9 mouse cellular contexts compared by ENCODE assay signal in the genomic region with DNA sequence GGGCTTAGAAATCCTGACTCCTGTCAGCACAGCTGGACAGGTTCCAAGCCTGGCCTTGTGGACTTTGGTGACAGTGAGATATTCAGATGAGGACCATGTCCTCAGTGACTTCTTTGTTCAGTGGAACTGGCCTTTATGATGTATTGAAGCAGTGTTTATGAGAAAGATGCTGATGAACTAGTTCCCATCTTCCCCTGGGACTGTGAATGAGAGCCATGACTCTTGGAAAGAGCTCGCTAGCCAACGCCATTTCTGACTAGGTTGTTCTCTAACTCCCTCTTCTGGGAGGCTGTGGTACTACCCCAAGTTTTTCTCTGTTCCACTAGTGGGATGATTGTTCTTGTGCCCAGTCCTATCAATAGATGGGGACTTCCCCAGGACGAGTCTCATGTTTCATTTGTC. TPM values are rescaled to one million over a fixed set of nuclear protein-coding genes. Genes with fewer than 3 reads are reported as not detected.
DNase-seq lines count a peak whose midpoint lies in the region; ATAC-seq and TF ChIP-seq lines count a peak whose summit lies in the region.
"Had no signal": no experiment of that assay in that cellular context is flagged by ENCODE, and none has a peak within 500 bp of the region (broad histone marks: within the 10 kb centered on the region; RNA-seq: fewer than 3 reads in every experiment).

No protein-coding gene starts in this region.

- H3K4me1 ChIP-seq in MEL (ENCODE audit: control insufficient read depth in 1 of 2, insufficient read depth in 2 of 2, low read length in 2 of 2): 0 out of 4 replicates have a peak, but pooled peaks cover 0 to 2% of the 10 kb centered on the region in 2 experiments
- no peaks in the 10 kb centered on the region for H3K4me1 ChIP-seq in heart, postnatal 0 days (ENCODE audit: control insufficient read depth, insufficient read depth)
- H3K4me1 ChIP-seq: limb, embryonic 15.5 days had no signal

- H3K36me3 ChIP-seq in MEL (ENCODE audit: control insufficient read depth in 1 of 2, insufficient read depth in 2 of 2, low read length in 2 of 2): peaks cover 0 to 3% of the 10 kb centered on the region in 2 experiments; a peak in 1 of 4 replicates
- no peaks in the 10 kb centered on the region for H3K36me3 ChIP-seq in heart, postnatal 0 days (replicated peaks; ENCODE audit: control insufficient read depth, insufficient read depth, low read length)
- H3K36me3 ChIP-seq: limb, embryonic 15.5 days had no signal

- peak; percentile 56 to 97 (median 93) for TF ChIP-seq CTCF in MEL (IDR thresholded peaks at IDR 0.05 in 2 of 3, conservative IDR thresholded peaks at IDR 0.05 in 1 of 3; ENCODE audit: control insufficient read depth in 1 of 3, insufficient read depth in 1 of 3, low read depth in 2 of 3, low read length in 3 of 3, poor library complexity in 1 of 3, severe bottlenecking in 1 of 3)
- TF ChIP-seq CTCF in heart, postnatal 0 days (IDR thresholded peaks at IDR 0.05; ENCODE audit: low read depth): peak; percentile 52

- WGBS in heart, postnatal 0 days: 4% methylated on average over 3 of the region's 3 CpGs

- H3K4me2 ChIP-seq in heart, postnatal 0 days (ENCODE audit: low read depth, low read length): no peak overlapping the region
- H3K4me2 ChIP-seq: limb, embryonic 15.5 days had no signal

- TF ChIP-seq POLR2A in MEL (IDR thresholded peaks at IDR 0.05; ENCODE audit: control insufficient read depth in 1 of 2, insufficient read depth in 1 of 2, low read depth in 1 of 2, low read length in 2 of 2, poor library complexity in 1 of 2): no peak

- no peak overlapping the region for H3K4me3 ChIP-seq in MEL (ENCODE audit: control insufficient read depth in 1 of 2, insufficient read depth in 1 of 2, low read depth in 2 of 2, low read length in 2 of 2)
- no peak overlapping the region for H3K4me3 ChIP-seq in heart, postnatal 0 days (ENCODE audit: low read depth, low read length)
- H3K4me3 ChIP-seq: limb, embryonic 15.5 days had no signal

- DNase-seq in left cerebral cortex, adult 11 months (ENCODE audit: low spot score): peak; percentile 43
- no peak for DNase-seq in left cerebral cortex, adult 8-10 months (ENCODE audit: low spot score in 2 of 2)
- DNase-seq in MEL (ENCODE audit: low read depth, low spot score): peak; percentile 83
- peak; percentile 41 for DNase-seq in c-Kit-positive CD71-positive TER-119-positive erythroid progenitor cells, embryonic 14.5 days (ENCODE audit: low spot score)
- peak; percentile 43 for DNase-seq in heart, postnatal 0 days (ENCODE audit: low spot score)
- peak; percentile 52 to 57 for DNase-seq in layer of hippocampus, postnatal 10 days (ENCODE audit: low spot score in 2 of 2)
- DNase-seq in mesoderm, embryonic 11.5 days (ENCODE audit: low read depth, low spot score): peak; percentile 64
- peak; percentile 48 to 64 for DNase-seq in thymus, postnatal 36 days

- no peak for ATAC-seq in heart, postnatal 0 days (ENCODE audit: insufficient read depth, low read depth)

- no peak for TF ChIP-seq EP300 in MEL (IDR thresholded peaks at IDR 0.05; ENCODE audit: low read depth in 1 of 2, low read length in 2 of 2)
- TF ChIP-seq EP300 in heart, postnatal 0 days (IDR thresholded peaks at IDR 0.05; ENCODE audit: low read depth): no peak

- no peaks in the 10 kb centered on the region for H3K79me2 ChIP-seq in MEL (ENCODE audit: control insufficient read depth, insufficient read depth, low read length, poor library complexity)

- H3K27me3 ChIP-seq in MEL (ENCODE audit: control insufficient read depth in 1 of 2, insufficient read depth in 2 of 2, low read length in 2 of 2): peaks cover 2 to 3% of the 10 kb centered on the region in 2 experiments; a peak in 3 of 4 replicates
- 0 out of 2 replicates have a peak, but pooled peaks cover 4% of the 10 kb centered on the region for H3K27me3 ChIP-seq in heart, postnatal 0 days (ENCODE audit: control insufficient read depth, insufficient read depth, low read length)

- TF ChIP-seq RAD21 in MEL (IDR thresholded peaks at IDR 0.05; ENCODE audit: low read depth, low read length): peak; percentile 92

- no peak overlapping the region for H3K9ac ChIP-seq in MEL (ENCODE audit: control insufficient read depth, low read depth, low read length, poor library complexity, severe bottlenecking)
- no peak overlapping the region for H3K9ac ChIP-seq in heart, postnatal 0 days (replicated peaks; ENCODE audit: low read depth, low read length)
- H3K9ac ChIP-seq: limb, embryonic 15.5 days had no signal

- no peak overlapping the region for H3K27ac ChIP-seq in MEL (ENCODE audit: control insufficient read depth, low read depth, low read length)
- no peak overlapping the region for H3K27ac ChIP-seq in heart, postnatal 0 days (ENCODE audit: low read depth)
- H3K27ac ChIP-seq: limb, embryonic 15.5 days had no signal

- H3K9me3 ChIP-seq in MEL (replicated peaks; ENCODE audit: insufficient read depth, low read length): no peaks in the 10 kb centered on the region
- no peaks in the 10 kb centered on the region for H3K9me3 ChIP-seq in heart, postnatal 0 days (replicated peaks; ENCODE audit: control insufficient read depth, low read length)
- H3K9me3 ChIP-seq: limb, embryonic 15.5 days had no signal

TF ChIP-seq in MEL, 35 proteins besides CTCF, POLR2A, EP300 and RAD21:
- no peak for TF ChIP-seq USF2 (IDR thresholded peaks at IDR 0.05; ENCODE audit: borderline replicate concordance in 1 of 2, insufficient read depth in 1 of 2, low read depth in 1 of 2, low read length in 2 of 2)
- no peak for TF ChIP-seq TAL1 (IDR thresholded peaks at IDR 0.05; ENCODE audit: low read length)
- TF ChIP-seq ZMIZ1 (IDR thresholded peaks at IDR 0.05; ENCODE audit: low read depth, low read length): no peak
- no peak for TF ChIP-seq GABPA (IDR thresholded peaks at IDR 0.05; ENCODE audit: low read depth, low read length)
- TF ChIP-seq RCOR1 (IDR thresholded peaks at IDR 0.05; ENCODE audit: low read depth, low read length): no peak
- no peak for TF ChIP-seq ELF1 (IDR thresholded peaks at IDR 0.05; ENCODE audit: low read depth, low read length)
- TF ChIP-seq TBP (IDR thresholded peaks at IDR 0.05; ENCODE audit: low read depth, low read length): 0 out of 2 replicates have a peak, but pooled peaks have one; percentile 19
- TF ChIP-seq MAFK (IDR thresholded peaks at IDR 0.05; ENCODE audit: borderline replicate concordance, low read depth, low read length): no peak
- no peak for TF ChIP-seq GATA1 (IDR thresholded peaks at IDR 0.05; ENCODE audit: low read depth, low read length)
- peak; percentile 91 for TF ChIP-seq ZC3H11A (IDR thresholded peaks at IDR 0.05; ENCODE audit: low read depth, low read length)
- peak; percentile 30; the same call in 1 of the 2 replicates for TF ChIP-seq SIN3A (IDR thresholded peaks at IDR 0.05; ENCODE audit: low read length)
- no peak for TF ChIP-seq MYC (IDR thresholded peaks at IDR 0.05; ENCODE audit: low read depth, low read length)
- no peak for TF ChIP-seq CHD2 (IDR thresholded peaks at IDR 0.05; ENCODE audit: low read length)
- no peak for TF ChIP-seq BHLHE40 (IDR thresholded peaks at IDR 0.05; ENCODE audit: borderline replicate concordance, low read depth, low read length)
- no peak for TF ChIP-seq MEF2A (IDR thresholded peaks at IDR 0.05; ENCODE audit: extremely low read depth, insufficient replicate concordance, low read depth, low read length, poor library complexity, severe bottlenecking)
- TF ChIP-seq ZKSCAN1 (IDR thresholded peaks at IDR 0.05; ENCODE audit: low read depth, low read length): no peak
- TF ChIP-seq E2F4 (IDR thresholded peaks at IDR 0.05; ENCODE audit: borderline replicate concordance, low read depth, low read length): no peak
- no peak for TF ChIP-seq POLR2AphosphoS2 (IDR thresholded peaks at IDR 0.05; ENCODE audit: low read length)
- no peak for TF ChIP-seq ETS1 (IDR thresholded peaks at IDR 0.05; ENCODE audit: low read depth, low read length)
- TF ChIP-seq POLR2AphosphoS5 (IDR thresholded peaks at IDR 0.05; ENCODE audit: borderline replicate concordance, low read depth, low read length): no peak
- TF ChIP-seq SMC3 (IDR thresholded peaks at IDR 0.05; ENCODE audit: low read depth, low read length): peak; percentile 91
- TF ChIP-seq HCFC1 (IDR thresholded peaks at IDR 0.05; ENCODE audit: low read depth, low read length): no peak
- no peak for TF ChIP-seq MYB (IDR thresholded peaks at IDR 0.05; ENCODE audit: low read depth, low read length)
- no peak for TF ChIP-seq MAZ (IDR thresholded peaks at IDR 0.05; ENCODE audit: low read depth, low read length)
- no peak for TF ChIP-seq TCF12 (IDR thresholded peaks at IDR 0.05; ENCODE audit: low read depth, low read length)
- TF ChIP-seq NELFE (IDR thresholded peaks at IDR 0.05; ENCODE audit: low read depth, low read length): no peak
- TF ChIP-seq MAX (IDR thresholded peaks at IDR 0.05; ENCODE audit: low read length): no peak
- TF ChIP-seq USF1 (IDR thresholded peaks at IDR 0.05; ENCODE audit: low read depth, low read length): no peak
- no peak for TF ChIP-seq JUND (IDR thresholded peaks at IDR 0.05; ENCODE audit: low read depth, low read length)
TF ChIP-seq in MEL: peak in this region for 4.

RNA-seq across cellular contexts. Expression of a gene that starts 57.7 kb away (rescaled TPM):
- not detected for total RNA-seq in left cerebral cortex, adult 8-10 months (2022)
- total RNA-seq in MEL (2012; rRNA removed): not detected in 2 replicates
- under 1 TPM in 1 of 2 experiments, not detected in 1; 0.06 TPM for polyA plus RNA-seq in MEL (2012; ENCODE audit: insufficient read depth in 1 of 2, insufficient read length in 2 of 2, low read depth in 1 of 2, low replicate concordance in 2 of 2, missing spikeins in 1 of 2)
- total RNA-seq in heart, postnatal 0 days (2014; rRNA removed; ENCODE audit: low replicate concordance): not detected in 2 replicates
- not detected in 2 replicates for polyA plus RNA-seq in heart, postnatal 0 days (2015; fragmentation: Nextera tagmentation; extraction: Ambion mirVana)
- not detected for total RNA-seq in layer of hippocampus, postnatal 10 days (2021)
- polyA plus RNA-seq: limb, embryonic 15.5 days had no signal

Comparison
In these comparisons a context has a peak if more than half of its experiments do, and no peak if none do; other contexts are left out.
1. DNase-seq: peak in left cerebral cortex, adult 11 months (single experiment), MEL (single experiment), c-Kit-positive CD71-positive TER-119-positive erythroid progenitor cells, embryonic 14.5 days (single experiment), heart, postnatal 0 days (single experiment), layer of hippocampus, postnatal 10 days (2 of 2), mesoderm, embryonic 11.5 days (single experiment) and thymus, postnatal 36 days (2 of 2); none in left cerebral cortex, adult 8-10 months (0 of 2).